Mouse (Mus musculus) myocyte (in vitro differentiated cells): Measurements from ENCODE around the gene Cnot10.

ENCODE experiments used
- CEBPB ChIP-seq: IDR thresholded peaks from 2 replicates; pipeline ENCODE4 v1.6.1; 2011; ENCODE audit warnings: mild to moderate bottlenecking, moderate library complexity; ENCODE audit not compliant: poor library complexity, insufficient read depth, severe bottlenecking
- POLR2A ChIP-seq: IDR thresholded peaks from one replicate; pipeline ENCODE4 v1.6.1; 2011; ENCODE audit warnings: low read depth, mild to moderate bottlenecking, control low read depth, moderate library complexity; ENCODE audit not compliant: insufficient read length

DNA sequence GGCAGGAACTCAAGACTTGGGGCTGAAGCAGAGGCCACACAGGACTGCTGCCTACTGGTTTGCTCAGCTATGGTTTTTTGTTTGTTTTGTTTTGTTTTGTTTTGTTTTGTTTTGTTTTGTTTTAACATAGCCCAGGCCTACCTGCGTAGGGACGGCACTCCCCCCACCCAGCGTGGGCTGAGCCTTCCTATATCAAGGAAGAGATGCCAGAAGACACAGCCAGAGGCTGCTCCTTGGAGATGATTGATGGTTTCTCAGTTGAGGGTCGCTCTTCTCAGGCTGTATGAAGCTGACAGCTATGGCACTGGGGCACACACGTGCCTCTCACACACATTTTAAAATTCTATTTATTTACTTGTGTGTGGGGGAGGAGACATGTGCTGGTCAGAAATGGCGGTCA, 21.0 kb upstream of the Cnot10 start:
- TF ChIP-seq POLR2A, result no peak
- TF ChIP-seq CEBPB, result no peak
